Mouse (Mus musculus) right cerebral cortex, postnatal 14 days (tissue): ENCODE measurements at regions not wholly inside any gene's neighbourhood (a gene's known extent, or its start where the extent isn't known, plus 50 kb on each side); places are given as distances from the start of the nearest gene placed in this dataset.
"Not testable (repeated sequence)": the region's sequence is repeated elsewhere in the genome, so short reads cannot be mapped to it uniquely, and the experiment has no call there.

ENCODE experiments used
- DNase-seq: peaks from one replicate; pipeline ENCODE4 v3.0.0; 2022

DNA sequence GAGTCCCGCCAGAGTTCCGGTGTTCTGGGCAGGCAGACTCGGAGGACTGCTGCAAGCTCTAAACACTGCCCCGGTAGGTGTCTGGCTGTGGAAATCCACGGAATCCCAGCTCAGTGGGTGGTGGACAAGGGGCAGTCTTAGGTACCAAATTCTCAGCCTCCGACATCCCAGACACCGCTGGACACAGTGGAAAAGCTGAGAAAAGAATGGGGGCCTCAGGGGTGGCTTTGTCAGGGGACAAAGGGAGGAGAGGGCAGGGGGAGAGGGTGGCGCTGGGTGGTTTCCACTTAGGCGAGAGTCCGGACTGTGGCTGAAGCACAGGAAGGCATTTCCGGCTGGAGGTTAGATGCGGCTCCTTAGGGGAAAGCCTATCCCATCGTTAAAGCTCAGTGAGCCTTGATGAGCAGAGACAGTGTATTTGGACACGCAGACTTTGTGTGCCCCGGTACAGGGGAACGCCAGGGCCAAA is 217.5 kb upstream of the Zpld1 start:
- no peak for DNase-seq

DNA sequence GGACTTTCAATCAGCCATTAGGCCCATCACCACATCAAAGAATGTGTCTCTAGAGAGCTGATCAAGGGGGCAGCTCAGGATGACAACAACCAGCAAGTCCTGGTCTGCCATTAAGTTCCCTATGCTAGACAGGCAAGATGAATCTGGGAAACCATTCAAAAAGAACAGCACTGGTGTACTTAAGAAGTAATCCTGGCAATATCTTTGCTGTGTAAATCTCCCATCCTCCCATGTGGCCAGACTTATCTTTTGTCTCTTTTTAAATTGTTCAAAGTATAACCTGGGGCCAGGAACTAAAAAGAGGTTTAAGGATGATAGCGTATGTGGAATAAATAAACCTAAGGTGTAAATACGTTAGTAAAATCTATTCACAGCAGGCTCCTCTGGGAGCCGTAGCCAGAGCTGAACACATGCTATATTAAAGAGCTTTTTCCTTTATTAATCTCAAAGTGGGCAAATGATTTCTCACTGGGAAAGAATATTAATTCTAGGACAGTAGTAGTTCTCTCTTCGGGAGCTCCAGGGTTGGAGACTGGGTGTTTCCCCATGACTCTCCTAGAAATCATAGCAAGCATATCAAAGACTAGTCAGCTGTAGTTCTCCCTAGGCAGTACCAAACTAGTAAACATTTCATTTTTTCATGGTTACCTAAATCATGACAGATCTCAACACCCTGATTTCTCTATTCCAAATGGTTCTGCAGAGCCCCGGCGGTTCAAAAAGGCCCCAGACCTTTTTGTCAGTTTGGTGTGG is 216.8 kb upstream of the Zpld1 start:
- no peak for DNase-seq

DNA sequence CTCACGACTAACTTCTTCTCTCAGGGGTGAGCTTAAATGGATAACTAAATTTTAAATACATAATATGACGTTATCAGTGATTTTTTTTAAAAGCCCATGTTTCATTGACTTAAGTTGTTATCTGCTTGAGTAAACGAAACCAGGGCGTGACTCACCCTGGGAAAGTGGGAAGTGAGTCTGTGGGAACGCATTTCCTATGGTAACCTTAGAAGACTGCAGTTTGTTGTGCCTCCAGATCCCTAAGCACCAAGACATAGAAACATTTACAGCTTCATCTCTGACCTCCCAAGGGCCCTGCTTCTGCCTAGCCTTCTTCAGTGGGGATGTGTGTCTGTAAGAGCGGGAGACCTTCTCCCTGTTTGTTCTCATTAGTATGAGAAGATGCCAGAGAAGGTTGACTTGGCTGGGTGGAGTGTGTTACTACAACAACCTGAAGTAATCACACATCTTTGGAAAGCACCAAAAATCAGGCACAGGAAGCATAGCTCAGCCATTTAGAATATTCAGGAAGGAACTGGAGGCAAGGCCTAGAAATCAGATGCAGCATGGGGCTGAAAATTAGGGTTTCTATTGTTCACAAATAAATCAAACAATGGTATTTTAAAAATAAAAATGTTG is 207.1 kb upstream of the Zpld1 start:
- DNase-seq = no peak

DNA sequence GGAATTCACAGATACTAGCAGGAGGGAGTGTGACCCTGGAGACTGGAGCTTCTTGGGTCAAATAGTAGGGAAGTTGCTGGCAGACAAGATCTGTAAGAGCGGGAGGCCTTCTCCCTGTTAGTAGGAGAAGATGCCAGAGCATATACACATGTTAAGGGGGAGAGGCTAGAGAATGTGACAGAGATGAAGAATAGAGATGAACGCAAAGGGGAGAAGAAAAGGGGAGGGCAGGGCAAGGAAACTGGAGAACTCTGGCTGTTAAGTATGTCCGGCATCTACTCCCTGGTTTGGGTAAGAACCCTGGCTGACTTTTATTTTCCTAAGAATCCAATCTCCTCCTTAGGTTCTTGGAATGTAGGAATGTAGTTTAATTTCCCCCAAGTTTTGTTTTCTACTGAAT is 206.5 kb upstream of the Zpld1 start:
- DNase-seq = no peak

DNA sequence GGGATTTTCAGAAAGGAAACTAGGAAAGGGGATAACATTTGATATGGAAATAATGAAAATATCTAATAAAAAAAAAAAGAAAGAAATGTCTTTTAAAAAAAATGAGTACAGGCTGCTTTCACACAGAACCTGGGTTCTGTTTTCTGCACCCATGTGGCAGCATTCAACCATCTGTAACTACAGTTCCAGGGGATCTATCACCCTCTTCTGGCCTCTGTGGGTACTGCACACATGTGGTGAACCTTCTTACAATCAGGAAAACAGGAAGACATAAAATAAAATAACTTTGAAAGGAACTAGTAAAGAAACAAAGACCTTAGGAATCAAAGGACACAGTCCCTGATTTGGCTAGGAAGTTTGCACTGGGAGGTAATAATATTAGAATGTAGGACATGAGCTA is 205.5 kb upstream of the Zpld1 start:
- no peak for DNase-seq

DNA sequence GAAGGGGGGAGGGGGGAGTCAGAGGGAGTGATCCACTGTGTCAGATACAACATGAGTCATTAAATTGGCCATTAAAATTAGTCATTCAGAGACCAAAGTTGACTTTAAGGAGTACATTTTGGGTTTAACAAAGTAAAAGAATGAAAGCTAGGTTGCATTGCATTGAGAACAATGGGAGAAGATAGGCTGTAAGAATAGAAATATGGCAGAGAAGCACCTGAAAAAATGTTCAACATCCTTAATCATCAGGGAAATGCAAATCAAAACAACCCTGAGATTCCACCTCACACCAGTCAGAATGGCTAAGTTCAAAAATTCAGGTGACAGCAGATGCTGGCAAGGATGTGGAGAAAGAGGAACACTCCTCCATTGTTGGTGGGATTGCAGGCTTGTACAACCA is 202.0 kb upstream of the Zpld1 start:
- not testable (repeated sequence) for DNase-seq

DNA sequence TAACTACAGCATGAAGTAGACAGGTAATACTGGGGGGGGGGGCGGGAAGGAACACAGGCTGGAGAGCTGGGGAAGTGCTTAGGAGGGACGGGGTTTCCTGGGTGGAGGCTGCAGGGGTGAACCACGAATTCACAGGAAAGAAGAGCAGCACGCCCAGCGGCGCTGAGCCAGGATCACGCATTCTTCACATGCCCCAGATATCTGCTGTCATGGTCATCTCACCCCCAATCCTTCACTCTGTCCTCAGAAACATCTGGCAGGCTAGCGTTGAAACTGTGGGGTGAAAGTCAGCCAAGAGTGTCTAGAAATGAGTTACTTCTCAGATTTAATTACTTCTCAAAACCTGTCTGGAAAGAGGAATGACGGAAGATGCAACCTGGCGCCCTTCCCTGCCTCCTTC is 197.3 kb upstream of the Zpld1 start:
- DNase-seq = no peak

DNA sequence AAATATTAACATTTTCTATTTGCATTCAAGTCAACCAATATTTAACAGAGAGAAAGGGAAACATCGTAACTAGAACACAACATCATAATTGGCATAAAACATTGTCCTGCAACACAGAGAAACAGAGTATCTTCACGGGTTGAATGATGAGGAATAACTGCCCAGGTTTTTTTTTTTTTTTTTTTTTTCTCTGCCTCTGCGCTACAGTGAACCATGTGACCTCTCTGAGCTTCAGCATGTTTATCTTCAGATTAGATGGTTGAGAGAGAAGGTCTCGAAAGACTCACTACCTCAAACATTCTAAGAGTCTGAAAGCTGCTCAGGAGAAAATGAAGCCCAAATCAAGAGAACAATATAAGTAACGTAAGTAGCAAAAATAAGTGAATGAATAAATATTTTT is 196.4 kb upstream of the Zpld1 start:
- no peak for DNase-seq

DNA sequence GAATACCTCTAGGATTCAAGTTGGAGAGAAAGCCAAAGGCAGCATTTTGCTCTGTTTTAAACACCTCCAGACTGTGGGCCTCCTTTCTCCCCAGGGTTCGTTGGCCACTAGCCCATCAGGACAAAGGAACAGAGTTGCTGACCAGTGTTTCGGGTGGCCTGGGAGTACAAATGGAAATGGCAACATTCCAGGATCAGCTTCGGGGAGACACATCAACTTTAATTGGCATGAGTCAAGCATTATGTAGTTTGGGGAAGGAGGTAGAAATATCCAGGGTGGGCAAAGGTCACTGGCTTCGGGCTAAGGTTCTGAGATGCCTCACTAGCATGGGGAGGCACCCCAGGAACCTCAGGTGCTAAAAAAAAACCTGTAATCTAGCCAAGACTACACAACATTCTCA is 194.3 kb upstream of the Zpld1 start:
- DNase-seq = no peak

DNA sequence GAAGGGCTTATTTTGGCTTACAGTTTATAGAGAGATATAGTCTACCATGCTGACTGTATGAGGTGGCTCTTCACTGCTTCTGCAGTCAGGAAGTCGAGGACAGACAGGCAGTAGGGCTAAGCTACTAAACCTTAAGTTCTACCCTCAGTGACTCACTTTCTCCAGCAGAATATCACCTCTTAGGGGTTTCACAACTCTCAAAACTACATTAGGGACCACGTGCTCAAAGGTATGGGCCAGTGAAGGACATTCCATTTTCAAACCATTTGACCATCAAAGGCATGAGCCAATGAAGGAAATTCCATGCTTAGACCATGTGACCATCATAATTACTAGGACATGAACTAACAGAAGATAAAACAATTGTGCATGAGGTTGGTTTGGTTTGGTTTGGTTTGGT is 186.6 kb upstream of the Zpld1 start:
- DNase-seq = no peak

DNA sequence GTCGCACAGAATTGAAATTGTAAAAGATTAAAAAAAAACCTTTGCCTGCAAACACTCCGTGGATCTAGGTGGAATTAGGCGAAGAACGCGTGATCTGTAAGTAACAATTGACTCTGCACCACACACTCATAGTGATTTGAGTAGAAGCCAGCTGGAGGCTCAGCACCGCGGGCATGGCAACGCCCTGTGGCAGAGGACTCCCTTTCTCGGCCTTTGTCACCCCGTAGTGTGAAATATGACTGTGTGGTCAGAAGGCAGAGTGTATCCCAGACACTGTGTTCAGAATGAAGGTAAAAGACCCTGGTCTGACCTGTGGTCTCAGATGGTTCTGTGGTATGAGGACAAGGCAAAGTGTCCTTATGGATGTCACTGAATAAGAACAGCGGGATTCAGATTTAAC is 183.0 kb upstream of the Zpld1 start:
- no peak for DNase-seq

DNA sequence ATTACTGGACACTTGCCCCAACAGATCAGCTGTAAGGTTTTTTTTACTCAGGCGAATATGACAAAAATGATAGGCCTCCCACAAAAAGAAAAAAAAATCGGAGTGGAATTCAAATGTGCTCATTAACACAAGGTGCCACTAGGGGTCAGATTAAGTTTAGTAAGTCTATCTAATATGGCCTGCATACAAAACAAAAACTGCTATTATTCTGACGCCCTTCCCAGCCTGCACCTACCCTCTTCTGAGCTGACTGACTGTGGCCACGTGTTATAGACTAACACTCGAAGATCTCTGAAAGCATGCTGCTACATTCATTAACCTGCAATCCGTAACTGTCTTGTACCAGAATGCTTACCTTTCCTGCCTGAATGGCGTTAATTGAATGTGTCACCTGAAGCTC is 182.5 kb upstream of the Zpld1 start:
- no peak for DNase-seq

DNA sequence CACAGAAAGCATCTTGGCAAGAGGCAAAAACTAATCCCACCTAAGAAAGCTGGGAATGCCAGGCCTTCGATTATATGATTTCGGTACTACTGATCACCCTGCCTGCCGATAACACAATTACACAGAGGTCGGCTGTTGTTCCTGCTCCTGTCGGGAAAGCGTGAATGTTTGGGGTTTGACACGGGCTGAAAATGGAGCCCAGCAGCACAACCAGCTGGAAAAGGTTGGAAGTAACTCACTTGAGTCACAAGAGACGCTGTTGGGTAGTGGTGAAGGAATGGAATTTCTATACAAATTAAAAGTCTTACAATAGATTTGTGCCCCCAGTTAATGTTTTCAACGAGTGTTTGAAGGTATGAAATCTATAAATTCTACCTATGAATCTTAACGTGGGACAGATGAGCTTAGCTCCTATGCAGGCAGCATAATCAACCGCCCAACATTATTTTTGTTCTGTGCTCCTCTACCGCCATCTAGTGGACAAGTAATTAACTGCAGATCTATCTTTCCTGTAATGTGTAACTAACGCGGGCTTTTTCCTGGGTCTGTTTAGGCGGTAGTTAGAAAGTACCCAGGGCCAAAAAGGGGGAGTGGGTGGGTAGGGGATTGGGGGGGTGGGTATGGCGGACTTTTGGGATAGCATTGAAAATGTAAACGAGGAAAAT is 178.9 kb upstream of the Zpld1 start:
- DNase-seq = no peak

DNA sequence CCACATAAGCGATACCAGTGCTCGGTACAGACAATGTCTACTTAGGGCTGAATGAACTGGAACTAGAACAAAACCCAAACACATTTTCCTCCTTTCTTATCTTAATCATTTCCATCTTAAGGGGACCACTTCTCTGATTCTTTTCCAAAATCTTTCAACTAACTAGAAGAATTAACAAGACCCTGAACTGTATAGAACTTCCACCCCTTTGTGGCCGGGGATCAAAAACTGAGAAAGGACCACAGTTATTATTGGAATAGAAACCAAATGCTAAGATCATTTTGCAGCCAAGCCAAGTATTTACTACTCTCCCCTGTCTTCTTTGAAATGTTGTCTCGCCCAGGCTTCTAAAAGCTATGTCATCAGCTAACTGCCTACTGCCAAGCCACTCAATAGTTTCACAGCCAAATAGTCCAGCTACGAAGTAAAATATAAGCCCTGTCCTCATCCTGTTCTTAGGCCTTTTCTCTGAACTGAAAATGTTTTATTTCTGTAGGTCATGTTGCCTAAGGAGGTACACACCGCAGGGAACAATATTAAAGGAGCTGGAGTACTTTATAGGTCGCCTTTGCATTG is 177.3 kb upstream of the Zpld1 start:
- DNase-seq = no peak

DNA sequence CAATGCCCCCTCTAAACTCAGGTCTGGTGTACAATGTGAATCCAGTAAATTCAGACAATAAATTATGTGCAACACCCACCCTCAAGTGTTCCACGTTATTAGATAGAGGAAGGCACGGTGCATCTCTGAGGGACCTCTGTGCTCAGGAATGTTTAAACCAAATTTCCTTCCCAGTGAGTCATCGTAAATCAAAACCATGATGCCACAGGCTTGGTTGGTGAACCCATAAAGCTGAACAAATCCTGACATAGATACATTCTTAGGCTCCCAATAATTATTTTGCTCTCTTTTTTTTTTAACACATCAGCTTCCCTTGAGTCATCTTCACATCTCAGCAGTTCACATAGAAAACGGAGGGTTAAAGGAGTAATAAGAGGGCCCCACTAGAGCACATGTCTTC is 173.6 kb upstream of the Zpld1 start:
- no peak for DNase-seq

DNA sequence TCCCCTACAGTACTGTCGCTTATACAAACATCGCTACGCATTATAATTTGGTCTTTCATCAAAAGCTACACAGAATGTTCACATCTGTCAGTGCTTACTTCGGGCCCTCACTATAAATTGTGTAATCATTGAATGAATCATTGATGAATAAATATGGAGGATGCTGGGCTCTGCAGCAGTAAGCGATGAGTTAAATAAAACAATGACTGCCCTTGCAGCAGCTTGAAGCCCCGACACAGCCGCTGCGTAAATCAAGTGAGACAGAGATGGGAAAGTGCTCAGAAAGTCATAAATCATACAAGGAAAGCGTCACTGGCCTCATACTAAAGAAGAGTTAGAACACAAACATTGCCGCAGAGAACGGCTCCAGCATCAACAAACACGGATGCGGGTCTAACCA is 172.9 kb upstream of the Zpld1 start:
- DNase-seq = no peak

DNA sequence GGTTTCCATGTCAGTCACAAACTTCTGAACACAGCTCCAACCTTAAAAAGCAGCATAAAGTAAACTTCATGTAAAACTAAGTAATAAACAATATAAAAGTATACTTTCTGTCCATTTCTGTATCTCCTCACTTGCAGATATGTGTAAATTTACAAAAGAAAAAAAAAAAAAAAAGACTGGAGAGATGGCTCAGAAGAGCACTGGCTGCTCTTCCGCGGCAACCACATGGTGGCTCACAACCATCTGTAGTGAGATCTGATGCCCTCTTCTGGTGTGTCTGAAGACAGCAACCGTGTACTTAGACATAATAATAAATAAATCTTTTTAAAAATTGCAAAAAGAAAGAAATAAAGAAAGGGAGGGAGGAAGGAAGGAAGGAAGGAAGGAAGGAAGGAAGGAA is 171.9 kb upstream of the Zpld1 start:
- no peak for DNase-seq

DNA sequence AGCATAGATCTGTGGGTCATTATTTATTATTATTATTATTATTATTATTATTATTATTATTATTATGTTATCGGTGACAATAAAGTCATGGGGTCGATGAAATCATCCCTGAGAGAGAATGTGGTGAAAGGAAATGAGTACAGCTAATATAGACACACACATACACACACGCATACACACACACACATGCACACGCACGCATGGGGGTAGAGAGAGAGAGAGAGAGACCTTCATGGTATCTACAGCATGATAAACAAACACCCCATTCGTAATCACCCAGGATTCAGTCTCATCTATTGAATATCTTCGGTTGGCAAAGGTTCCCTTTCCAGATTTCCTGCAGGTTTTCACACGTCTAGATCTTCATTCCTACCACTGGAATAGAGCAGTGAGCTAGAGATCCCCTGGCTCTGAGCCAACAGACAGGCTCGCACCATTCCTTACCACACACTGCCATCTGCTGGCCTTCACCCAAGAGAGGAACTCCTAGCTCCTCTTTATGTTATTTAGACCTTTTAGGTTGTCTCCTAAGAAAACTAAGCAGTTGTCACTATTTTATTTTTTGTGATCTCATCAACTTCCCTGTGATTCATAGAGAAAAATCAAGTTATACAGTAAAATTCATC is 171.2 kb upstream of the Zpld1 start:
- DNase-seq = peak; percentile 97

DNA sequence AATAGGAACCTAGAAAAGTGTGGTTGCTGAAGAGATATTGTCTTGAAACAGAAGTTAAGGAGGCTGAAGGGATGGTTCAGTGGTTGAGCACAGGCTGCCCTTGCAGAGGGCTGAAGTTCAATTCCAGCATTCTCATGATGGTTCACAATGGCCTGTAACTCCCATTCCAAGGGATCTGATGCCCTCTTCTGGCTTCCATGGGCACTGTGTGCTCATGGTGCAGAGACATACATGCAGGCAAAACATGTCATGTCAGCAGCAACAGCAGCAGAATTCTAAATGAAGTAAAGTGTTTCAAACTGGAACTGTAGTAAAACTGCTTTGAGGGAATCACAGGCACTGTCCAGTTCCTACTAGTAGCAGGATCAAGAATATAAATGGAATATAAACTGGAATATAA is 162.7 kb upstream of the Zpld1 start:
- no peak for DNase-seq

DNA sequence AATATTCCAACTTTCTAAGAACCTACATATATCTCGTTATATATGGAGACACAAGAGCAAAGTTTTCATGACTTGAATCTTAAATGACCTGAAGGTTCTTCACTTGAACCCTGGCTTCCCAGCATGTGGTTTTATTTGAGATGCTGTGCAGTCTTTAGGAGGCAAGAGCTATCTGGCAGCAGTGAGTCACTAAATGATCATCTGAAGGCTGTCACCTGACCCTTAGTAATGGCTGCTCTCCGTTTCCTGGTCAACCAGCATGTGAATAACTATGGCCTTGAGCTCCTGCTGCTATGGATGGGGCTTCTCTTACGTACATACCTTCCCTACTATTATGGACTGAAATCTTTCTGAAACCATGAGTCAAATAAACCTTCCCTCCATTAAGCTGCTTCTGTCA is 149.8 kb upstream of the Zpld1 start:
- no peak for DNase-seq

DNA sequence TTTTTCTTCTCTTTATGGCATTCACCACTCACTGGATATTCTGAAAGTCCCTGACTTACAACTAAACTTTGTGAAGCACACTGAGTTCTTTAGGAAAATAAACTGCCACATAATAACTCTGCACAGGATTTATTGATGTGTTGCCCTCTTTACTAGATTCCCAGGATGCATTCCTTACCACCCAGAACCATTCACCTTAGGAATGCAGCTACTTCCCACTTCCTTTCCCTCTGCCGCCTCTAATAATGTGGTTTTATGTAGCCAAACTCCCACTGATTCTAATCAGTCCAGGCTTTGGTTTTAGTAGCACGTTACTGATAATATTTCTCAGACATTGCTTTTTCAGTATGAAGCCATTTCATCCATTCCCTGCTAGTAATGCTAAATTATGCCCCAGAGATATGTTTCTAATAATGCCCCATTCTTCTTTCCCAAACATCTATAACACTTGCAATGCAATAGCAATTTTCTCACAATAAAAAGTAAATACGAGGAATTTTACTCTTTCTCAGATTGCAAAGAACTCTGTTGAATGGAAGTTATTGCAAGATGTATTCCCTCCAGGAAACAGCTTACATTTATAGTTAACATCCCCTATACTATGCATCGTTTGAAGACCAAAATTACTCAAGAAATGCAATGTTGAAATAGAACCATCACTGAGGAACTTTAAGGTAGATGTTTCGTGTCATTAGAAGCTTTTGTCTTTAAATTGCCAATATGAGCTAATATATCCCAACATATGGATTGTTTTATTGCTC is 145.2 kb upstream of the Zpld1 start:
- no peak for DNase-seq

DNA sequence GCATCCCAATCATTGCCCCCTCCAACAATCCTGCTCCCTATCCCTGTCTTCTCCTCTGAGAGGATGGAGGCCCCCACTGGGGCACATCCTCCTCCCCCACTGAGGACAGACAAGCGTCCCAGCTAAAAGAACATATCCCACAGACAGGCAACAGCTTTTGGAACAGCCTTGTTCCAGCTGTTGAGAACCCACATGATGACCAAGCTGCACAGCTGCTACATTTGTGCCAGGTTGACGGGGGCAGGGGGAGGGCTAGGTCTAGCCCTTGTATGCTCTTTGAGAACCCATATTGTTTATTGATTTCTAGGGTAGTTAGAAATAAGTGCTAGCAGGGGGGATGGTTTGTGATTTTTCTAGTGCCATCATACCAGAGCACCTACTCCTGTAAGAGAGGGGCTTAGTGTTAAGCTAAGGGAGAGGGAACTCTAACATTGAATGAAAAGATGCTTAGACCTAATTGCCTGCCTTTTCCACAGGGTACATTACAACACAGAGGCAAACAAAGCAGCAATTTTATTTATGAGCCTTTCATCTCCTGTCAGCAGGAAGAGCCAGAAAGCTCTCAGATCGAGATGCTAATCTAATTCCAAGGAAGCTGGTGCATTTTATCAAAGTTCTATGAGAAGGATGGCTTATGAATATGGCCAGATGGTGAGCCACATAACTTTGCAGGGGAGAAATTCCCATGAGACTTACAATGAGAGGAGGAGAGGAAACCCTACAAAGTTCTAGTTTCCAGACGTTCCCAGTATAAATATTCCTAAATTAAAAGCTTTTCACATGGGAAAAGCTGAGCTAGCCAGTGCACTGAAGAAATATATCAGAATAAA is 137.6 kb upstream of the Zpld1 start:
- no peak for DNase-seq
